Mouse (Mus musculus) hindbrain, embryonic 11.5 days (tissue): ENCODE data around the gene Snrnp70. TPM values are rescaled to one million over a fixed set of nuclear protein-coding genes. Genes with fewer than 3 reads are reported as not detected.
A peak's percentile ranks its signal among the peaks of the same experiment; 100 is the strongest.

Experiments used
- ATAC-seq: fragments of 200-750 bp; cut with Nextera tagmentation; 2 replicates; pipeline ENCODE4 v1.8.0; 2017; ENCODE audit warnings: mild to moderate bottlenecking, moderate TSS enrichment, moderate library complexity; ENCODE audit not compliant: low FRiP score
- DNase-seq: peaks from one replicate; pipeline ENCODE4 v3.0.0-alpha.2; 2015; ENCODE audit warnings: low spot score
- H3K27ac ChIP-seq: fragments of 300-500 bp; sonication (generic); 2 replicates; pipeline ENCODE4 v1.5.1; 2014; ENCODE audit warnings: mild to moderate bottlenecking, low read depth, low read length
- H3K27me3 ChIP-seq: fragments of 300-500 bp; sonication (generic); 2 replicates; pipeline ENCODE4 v1.6.1; 2014; ENCODE audit warnings: mild to moderate bottlenecking, low read length, moderate library complexity, mixed read lengths; ENCODE audit not compliant: control insufficient read depth, insufficient read depth
- H3K36me3 ChIP-seq: fragments of 300-500 bp; sonication (generic); 2 replicates; pipeline ENCODE4 v1.6.1; 2014; ENCODE audit warnings: mild to moderate bottlenecking, low read length, moderate library complexity, mixed read lengths; ENCODE audit not compliant: control insufficient read depth, insufficient read depth
- H3K4me1 ChIP-seq: fragments of 300-500 bp; sonication (generic); replicated peaks from 2 replicates; pipeline ENCODE4 v1.6.1; 2014; ENCODE audit warnings: low read length, mixed read lengths; ENCODE audit not compliant: control insufficient read depth, insufficient read depth
- H3K4me2 ChIP-seq: fragments of 300-500 bp; sonication (generic); replicated peaks from 2 replicates; pipeline ENCODE4 v1.6.1; 2014; ENCODE audit warnings: mild to moderate bottlenecking, low read depth, low read length
- H3K4me3 ChIP-seq: fragments of 300-500 bp; sonication (generic); 2 replicates; pipeline ENCODE4 v1.5.1; 2014; ENCODE audit warnings: low read depth, low read length
- H3K9ac ChIP-seq: fragments of 300-500 bp; sonication (generic); 2 replicates; pipeline ENCODE4 v1.6.1; 2014; ENCODE audit warnings: low read depth, low read length
- H3K9me3 ChIP-seq: fragments of 300-500 bp; sonication (generic); 2 replicates; pipeline ENCODE4 v1.6.1; 2016; ENCODE audit warnings: low read length; ENCODE audit not compliant: control insufficient read depth
- WGBS: fragments of 180-500 bp; shearing (Covaris S2); extraction: QIAGEN DNeasy Blood & Tissue Kit; methylation state at CpG from one replicate; pipeline ENCODE4 v1.1.7; 2014; 5-methylcytosine and 5-hydroxymethylcytosine counted together
- polyA plus RNA-seq: library from polyadenylated mRNA; unstranded; fragments of >200 nt; fragmentation: Nextera tagmentation; extraction: Ambion mirVana; gene quantifications from 2 replicates; pipeline ENCODE4 v1.2.1, GENCODE M21; 2014

Snrnp70 gene
- polyA plus RNA-seq, 1 experiment from 2014 or later: 114 TPM

DNA sequence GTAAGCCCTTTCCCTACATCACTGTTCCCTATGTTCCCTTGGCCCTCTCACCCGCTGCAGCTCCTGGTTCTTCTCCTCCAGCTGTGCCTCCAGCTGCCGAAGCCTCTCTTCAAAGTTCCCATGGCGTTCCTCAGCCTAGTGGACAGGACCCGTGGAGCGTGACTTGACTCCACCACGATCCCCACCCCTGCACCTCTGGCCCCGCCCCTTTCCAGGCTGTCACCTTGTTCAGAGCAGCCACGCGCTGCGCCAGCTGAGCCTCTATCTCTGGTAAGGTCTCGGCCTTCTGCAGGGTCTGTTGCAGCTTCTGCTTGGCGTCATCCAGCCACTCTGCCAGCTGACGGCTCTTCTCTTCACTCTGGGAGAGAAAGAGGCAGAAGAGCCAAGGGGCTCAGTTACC is 39.5 kb downstream of the Snrnp70 start:
- H3K4me3 ChIP-seq: no peak overlapping the region
- H3K27me3 ChIP-seq: no peaks in the 10 kb centered on the region
- H3K4me2 ChIP-seq: no peak overlapping the region
- no peak overlapping the region for H3K27ac ChIP-seq
- WGBS: 52% methylated on average over 13 of the region's 13 CpGs
- no peak overlapping the region for H3K9ac ChIP-seq
- DNase-seq (no peak), ATAC-seq (no peak)
- H3K9me3 ChIP-seq: no peaks in the 10 kb centered on the region
- H3K36me3 ChIP-seq: no peaks in the 10 kb centered on the region
- no peaks in the 10 kb centered on the region for H3K4me1 ChIP-seq

DNA sequence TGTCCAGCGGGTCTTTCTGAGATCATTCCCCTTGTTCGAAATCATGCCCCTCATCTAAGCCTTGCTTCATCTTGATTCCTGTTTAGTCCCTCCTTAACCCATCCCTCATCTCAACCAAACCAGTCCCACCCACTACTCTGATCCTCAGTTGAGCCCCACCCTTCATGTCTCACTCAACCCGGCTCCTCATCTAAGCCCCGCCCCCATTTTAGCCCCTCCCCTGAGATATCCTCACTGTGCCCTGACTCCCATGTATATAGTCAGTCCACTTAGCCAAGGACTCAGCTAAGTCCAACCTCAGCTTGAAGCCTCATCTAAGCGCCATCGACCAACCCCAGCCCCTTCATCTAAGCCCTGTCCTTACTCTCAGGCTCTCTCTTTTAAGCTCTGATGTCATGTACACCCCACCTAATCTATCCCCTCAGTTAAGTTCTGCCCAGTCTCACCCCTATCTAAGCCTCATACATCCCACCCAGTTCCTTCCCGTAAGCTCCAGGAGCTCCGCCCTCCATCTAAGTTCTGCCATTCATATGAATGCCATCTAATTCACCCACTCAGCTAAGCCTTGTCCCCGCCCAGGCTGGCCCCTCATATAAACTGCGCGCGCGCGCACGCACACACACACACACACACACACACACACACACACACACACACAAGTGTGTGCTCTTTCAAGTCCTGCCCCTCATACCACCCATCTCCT is 40.1 kb downstream of the Snrnp70 start:
- Histone ChIP-seq H3K27me3 (no peaks in the 10 kb centered on the region), H3K4me2 (no peak overlapping the region), H3K9me3 (no peaks in the 10 kb centered on the region), H3K36me3 (0 out of 2 replicates have a peak, but pooled peaks cover under 1% of the 10 kb centered on the region), H3K4me1 (no peaks in the 10 kb centered on the region), H3K4me3 (no peak overlapping the region), H3K27ac (no peak overlapping the region), H3K9ac (no peak overlapping the region)
- ATAC-seq: no peak
- WGBS: 72% methylated on average over 15 of the region's 15 CpGs
- no peak for DNase-seq

DNA sequence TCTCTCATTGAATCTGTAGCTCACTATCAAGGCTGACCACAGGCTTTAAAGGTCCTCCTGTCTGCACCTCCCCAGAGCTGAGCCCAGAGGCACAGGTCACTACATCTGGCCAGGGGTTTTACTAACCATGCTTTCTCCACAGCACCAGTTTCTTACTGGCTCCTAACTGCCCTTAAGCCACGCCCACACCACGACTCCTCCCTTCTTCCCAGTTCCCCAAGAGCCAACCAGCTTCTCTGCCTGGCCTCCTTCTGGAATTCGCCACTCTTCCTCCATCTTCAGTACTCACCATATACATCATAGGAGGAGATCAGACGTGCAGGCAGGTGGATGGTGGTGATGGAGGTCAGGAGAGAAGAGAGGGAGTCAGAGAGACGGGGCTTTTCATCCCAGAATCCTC is 42.5 kb downstream of the Snrnp70 start:
- Histone ChIP-seq H3K4me2 (no peak overlapping the region), H3K36me3 (0 out of 2 replicates have a peak, but pooled peaks cover 2% of the 10 kb centered on the region), H3K9me3 (no peaks in the 10 kb centered on the region), H3K4me3 (no peak overlapping the region), H3K27ac (no peak overlapping the region), H3K9ac (no peak overlapping the region), H3K27me3 (no peaks in the 10 kb centered on the region), H3K4me1 (no peaks in the 10 kb centered on the region)
- ATAC-seq (no peak), DNase-seq (no peak)
- 35% methylated on average over 5 of the region's 5 CpGs for WGBS

DNA sequence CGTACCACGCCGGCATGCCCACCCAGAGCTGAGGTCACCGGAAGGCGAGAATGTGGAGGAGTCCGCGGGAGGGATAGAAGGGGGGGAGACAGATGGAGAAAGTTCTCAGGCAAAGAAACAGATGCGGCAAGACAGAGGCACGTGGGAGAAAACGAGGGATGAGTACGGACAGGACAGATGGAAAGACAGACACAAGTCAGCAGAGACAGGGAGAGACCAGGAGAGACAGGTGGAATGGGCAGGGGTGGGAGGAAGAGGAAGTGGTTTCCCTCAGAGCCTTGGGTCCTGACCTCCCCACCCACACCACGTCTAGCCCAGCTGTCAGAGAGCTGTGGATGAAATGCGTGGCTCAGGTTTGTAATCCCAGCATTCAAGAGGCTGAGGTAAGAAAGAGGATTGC is 48.6 kb downstream of the Snrnp70 start:
- ATAC-seq: no peak
- H3K27me3 ChIP-seq: no peaks in the 10 kb centered on the region

DNA sequence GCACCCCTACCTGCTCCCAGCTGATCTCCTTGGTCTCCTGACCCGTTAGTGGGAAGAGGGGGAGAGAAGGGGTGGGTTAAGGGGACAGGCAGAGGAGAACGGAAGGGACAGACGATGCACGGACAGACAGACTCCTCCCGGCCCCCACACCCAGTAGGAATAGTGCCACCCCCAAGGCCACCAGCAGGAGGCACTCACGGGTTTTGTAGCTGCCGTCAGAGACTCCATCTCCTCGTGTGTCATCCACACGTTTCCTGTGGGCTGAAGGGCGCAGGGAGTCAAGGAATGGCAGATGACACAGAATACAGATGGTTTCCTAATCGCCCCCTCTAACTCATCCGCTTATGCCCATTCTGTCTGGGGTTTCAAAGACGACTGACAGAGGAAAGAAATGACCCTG is 52.0 kb downstream of the Snrnp70 start:
- Histone ChIP-seq H3K4me2 (no peak overlapping the region), H3K4me1 (peaks cover 4% of the 10 kb centered on the region), H3K9ac (no peak overlapping the region), H3K36me3 (no peaks in the 10 kb centered on the region), H3K27ac (no peak overlapping the region), H3K9me3 (no peaks in the 10 kb centered on the region), H3K27me3 (no peaks in the 10 kb centered on the region; the same call in 1 of the 2 replicates), H3K4me3 (no peak overlapping the region)
- DNase-seq (peak; percentile 45), ATAC-seq (no peak)
- 22% methylated on average over 13 of the region's 13 CpGs for WGBS

More for the DNA sequence above, 48.6 kb downstream of the Snrnp70 start:
- no peak overlapping the region for H3K4me3 ChIP-seq
- no peaks in the 10 kb centered on the region for H3K4me1 ChIP-seq
- DNase-seq: no peak
- 0 out of 2 replicates have a peak, but pooled peaks cover 2% of the 10 kb centered on the region for H3K36me3 ChIP-seq
- no peak overlapping the region for H3K27ac ChIP-seq
- H3K9me3 ChIP-seq: no peaks in the 10 kb centered on the region
- H3K4me2 ChIP-seq: no peak overlapping the region
- WGBS: 72% methylated on average over 13 of the region's 13 CpGs
- no peak overlapping the region for H3K9ac ChIP-seq

DNA sequence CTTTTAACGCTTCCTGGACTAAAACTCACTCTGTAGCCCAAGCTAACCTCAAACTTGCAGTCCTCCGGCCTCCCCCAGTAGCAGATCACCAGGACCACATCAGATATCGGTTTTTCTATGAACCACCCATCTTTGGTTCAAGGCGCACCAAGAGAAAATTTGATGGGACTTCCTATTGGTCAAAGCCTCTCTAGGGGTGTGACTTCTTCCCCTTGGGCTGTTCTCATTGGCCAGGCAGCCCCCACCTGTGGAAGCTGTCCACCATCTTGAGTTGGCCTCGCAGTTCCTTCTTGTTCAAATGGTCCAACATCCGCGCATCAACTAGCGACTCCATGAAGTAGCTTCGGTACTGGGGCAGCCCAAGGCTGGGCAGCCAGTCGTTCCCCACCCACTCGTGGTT is 53.5 kb downstream of the Snrnp70 start:
- no peak for ATAC-seq
- peaks cover 4% of the 10 kb centered on the region for H3K4me1 ChIP-seq
- no peak overlapping the region for H3K9ac ChIP-seq
- H3K36me3 ChIP-seq: no peaks in the 10 kb centered on the region
- H3K27ac ChIP-seq: no peak overlapping the region
- no peak overlapping the region for H3K4me2 ChIP-seq
- H3K9me3 ChIP-seq: no peaks in the 10 kb centered on the region
- 91% methylated on average over 11 of the region's 11 CpGs for WGBS
- no peak for DNase-seq
- peaks cover 3% of the 10 kb centered on the region for H3K27me3 ChIP-seq
- no peak overlapping the region for H3K4me3 ChIP-seq

DNA sequence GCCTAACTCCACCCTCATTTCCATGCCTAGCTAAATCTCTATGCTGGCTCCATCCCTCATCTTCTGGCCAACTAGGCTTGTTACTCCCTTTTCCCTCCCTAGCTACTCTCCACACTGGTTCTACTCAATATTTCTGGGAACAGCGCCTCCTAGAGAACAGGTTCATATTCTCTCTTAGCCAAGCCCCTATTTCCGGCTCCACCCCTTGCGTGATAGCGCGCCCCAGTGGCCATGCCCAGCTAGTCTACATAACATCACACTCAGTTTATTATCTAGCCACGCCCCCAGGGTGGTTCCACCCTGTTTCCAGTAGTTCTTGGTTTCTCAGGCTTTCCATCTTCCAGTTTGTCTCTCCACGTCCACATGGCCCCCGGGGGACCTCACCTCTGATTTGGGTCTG is 54.2 kb downstream of the Snrnp70 start:
- Histone ChIP-seq H3K9me3 (no peaks in the 10 kb centered on the region), H3K27me3 (peaks cover 3% of the 10 kb centered on the region), H3K27ac (no peak overlapping the region), H3K4me3 (no peak overlapping the region), H3K4me1 (peaks cover 4% of the 10 kb centered on the region), H3K36me3 (no peaks in the 10 kb centered on the region), H3K4me2 (no peak overlapping the region), H3K9ac (no peak overlapping the region)
- WGBS: 2% methylated on average over 8 of the region's 8 CpGs
- no peak for ATAC-seq
- peak; percentile 84 for DNase-seq

DNA sequence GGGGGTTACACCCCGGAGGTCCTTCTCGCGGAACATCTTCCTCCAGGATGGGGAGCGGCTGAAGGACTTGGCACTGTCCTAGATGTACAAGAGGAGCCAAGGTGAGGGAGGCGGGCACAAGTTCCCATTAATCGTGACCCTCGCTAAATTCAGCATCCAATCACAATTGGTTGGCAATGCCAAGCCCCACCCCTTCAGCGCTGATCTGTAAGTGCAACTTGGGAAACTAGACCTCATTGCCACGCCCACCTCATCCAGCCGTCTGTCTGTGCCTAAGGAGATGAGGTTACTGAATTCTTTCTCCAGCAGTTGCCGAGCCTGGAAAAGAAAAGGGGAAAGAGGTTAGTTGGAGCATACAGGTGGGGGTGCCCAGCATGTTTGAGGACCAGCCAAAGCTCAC is 54.9 kb downstream of the Snrnp70 start:
- H3K4me2 ChIP-seq: peak overlapping the region; percentile 94
- WGBS: 2% methylated on average over 11 of the region's 11 CpGs
- peaks cover 4% of the 10 kb centered on the region for H3K4me1 ChIP-seq
- no peak overlapping the region; the same call in 1 of the 2 replicates for H3K9ac ChIP-seq
- no peaks in the 10 kb centered on the region for H3K9me3 ChIP-seq
- no peak overlapping the region for H3K27ac ChIP-seq
- peak overlapping the region; percentile 47; the same call in 1 of the 2 replicates for H3K4me3 ChIP-seq
- H3K27me3 ChIP-seq: peaks cover 3% of the 10 kb centered on the region
- H3K36me3 ChIP-seq: no peaks in the 10 kb centered on the region
- ATAC-seq: no peak
- peak; percentile 67 for DNase-seq

DNA sequence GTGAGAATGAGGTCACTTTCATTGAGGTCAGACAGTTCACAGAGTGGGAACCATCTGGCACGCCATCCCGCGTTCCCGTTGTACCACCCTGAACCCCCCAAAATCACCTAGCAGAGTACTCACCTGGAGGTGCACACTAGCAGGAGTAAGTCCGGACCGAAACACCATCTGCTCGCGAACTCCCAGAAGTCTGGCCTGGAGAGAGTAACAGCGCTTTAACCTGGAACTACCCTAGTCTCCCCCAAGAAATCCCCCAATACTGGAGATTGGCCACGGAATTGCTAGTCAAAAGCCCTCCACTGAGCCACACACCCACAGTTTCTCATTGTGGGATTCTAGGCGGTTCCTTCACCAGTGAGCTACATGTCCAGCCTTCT is 55.5 kb downstream of the Snrnp70 start:
- H3K9me3 ChIP-seq: no peaks in the 10 kb centered on the region
- WGBS: 2% methylated on average over 11 of the region's 11 CpGs
- H3K27ac ChIP-seq: 0 out of 2 replicates have a peak overlapping the region, but pooled peaks have one; percentile 17
- ATAC-seq (no peak), DNase-seq (no peak)
- H3K9ac ChIP-seq: peak overlapping the region; percentile 45; the same call in 1 of the 2 replicates
- peak overlapping the region; percentile 47 for H3K4me3 ChIP-seq
- H3K4me1 ChIP-seq: peaks cover 4% of the 10 kb centered on the region
- peak overlapping the region; percentile 94 for H3K4me2 ChIP-seq
- no peaks in the 10 kb centered on the region for H3K36me3 ChIP-seq
- peaks cover 3% of the 10 kb centered on the region for H3K27me3 ChIP-seq
